Mouse (Mus musculus) thymus, adult 2 months (tissue): ENCODE results near the gene Gtf2h4. TPM values are rescaled to one million over a fixed set of nuclear protein-coding genes. Genes with fewer than 3 reads are reported as not detected.

ENCODE experiments used
- DNase-seq: peaks from one replicate; pipeline ENCODE4 v3.0.0; 2021
- H3K27ac ChIP-seq: fragments of 200-500 bp; 2 replicates; pipeline ENCODE4 v1.5.1; 2012; ENCODE audit warnings: low read length, control low read depth; ENCODE audit not compliant: control insufficient read depth, insufficient read depth
- H3K27me3 ChIP-seq: fragments of 200-500 bp; 2 replicates; pipeline ENCODE4 v1.6.1; 2012; ENCODE audit warnings: mild to moderate bottlenecking, low read length, moderate library complexity, mixed read lengths; ENCODE audit not compliant: control insufficient read depth, insufficient read depth
- H3K36me3 ChIP-seq: fragments of 200-500 bp; 2 replicates; pipeline ENCODE4 v1.6.1; 2012; ENCODE audit warnings: mild to moderate bottlenecking, low read length, moderate library complexity; ENCODE audit not compliant: control insufficient read depth, insufficient read depth
- H3K4me1 ChIP-seq: fragments of 200-500 bp; replicated peaks from 2 replicates; pipeline ENCODE4 v1.6.1; 2012; ENCODE audit warnings: low read length; ENCODE audit not compliant: control insufficient read depth, insufficient read depth
- H3K4me3 ChIP-seq: fragments of 200-500 bp; 2 replicates; pipeline ENCODE4 v1.5.1; 2012; ENCODE audit warnings: mild to moderate bottlenecking, low read length, control low read depth, moderate library complexity; ENCODE audit not compliant: control insufficient read depth, insufficient read depth
- CTCF ChIP-seq: fragments of 200-500 bp; IDR thresholded peaks from 2 replicates; pipeline ENCODE4 v1.5.1; 2012; ENCODE audit warnings: mild to moderate bottlenecking, control low read depth, low read length, moderate library complexity, borderline replicate concordance; ENCODE audit not compliant: control insufficient read depth, poor library complexity, insufficient read depth; ENCODE audit errors: extremely low read depth
- POLR2A ChIP-seq: fragments of 200-500 bp; IDR thresholded peaks from 2 replicates; pipeline ENCODE4 v1.6.1; 2012; ENCODE audit warnings: mild to moderate bottlenecking, low read length, control low read depth, moderate library complexity; ENCODE audit not compliant: control insufficient read depth, poor library complexity, insufficient read depth; ENCODE audit errors: extremely low read depth
- WGBS: fragments of 180-500 bp; shearing (Covaris S2); methylation state at CpG from one replicate; pipeline ENCODE4 v1.1.7; 2018; 5-methylcytosine and 5-hydroxymethylcytosine counted together
- polyA plus RNA-seq: library from polyadenylated mRNA; depleted of rRNA; stranded (reverse); fragments of >200 nt; gene quantifications from 2 replicates; pipeline ENCODE4 v1.2.3, GENCODE M21; 2012

The Gtf2h4 gene
- polyA plus RNA-seq, 1 experiment: 352 TPM

DNA sequence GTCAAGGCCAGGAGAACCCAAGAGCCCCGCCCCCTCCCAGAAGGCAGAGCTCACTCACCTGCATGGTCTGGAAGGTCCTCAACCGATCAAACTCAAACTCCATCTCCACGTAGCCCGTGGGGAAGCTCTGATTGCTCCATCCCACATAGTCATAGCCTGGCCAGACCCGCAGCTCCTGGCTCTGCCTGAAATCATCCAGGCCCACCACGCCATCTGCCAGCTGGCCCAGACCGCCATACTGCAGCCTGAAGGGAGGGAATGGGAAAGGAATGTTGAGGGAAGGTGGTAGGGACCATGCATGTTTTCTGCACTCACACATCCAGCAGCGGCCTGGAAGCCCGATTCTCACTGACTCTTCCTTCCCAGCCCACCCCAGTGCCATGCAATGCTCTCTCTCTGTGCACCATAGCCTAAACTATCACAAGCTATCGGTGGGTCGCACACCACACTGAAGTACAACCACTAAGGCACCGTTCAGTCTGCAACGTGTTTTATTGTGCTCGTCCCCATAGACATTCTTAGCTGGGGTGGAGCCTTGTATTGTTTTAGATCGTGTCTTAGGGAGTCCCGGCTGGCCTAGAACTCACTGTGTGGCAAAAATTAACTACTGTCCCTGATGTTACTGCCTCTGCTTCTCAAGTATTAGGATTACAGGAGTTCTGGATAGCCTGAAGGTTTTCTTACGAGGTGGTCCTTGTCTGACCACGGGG lies 16.6 kb upstream of the Gtf2h4 start:
- no peaks in the 10 kb centered on the region for H3K36me3 ChIP-seq
- no peak overlapping the region for H3K27ac ChIP-seq
- no peaks in the 10 kb centered on the region; the same call in 1 of the 2 replicates for H3K27me3 ChIP-seq
- TF ChIP-seq CTCF (no peak), POLR2A (no peak)
- DNase-seq: no peak
- no peak overlapping the region for H3K4me3 ChIP-seq
- 94% methylated on average over 18 of the region's 18 CpGs for WGBS
- H3K4me1 ChIP-seq: peaks cover 7% of the 10 kb centered on the region; the same call in 1 of the 2 replicates

DNA sequence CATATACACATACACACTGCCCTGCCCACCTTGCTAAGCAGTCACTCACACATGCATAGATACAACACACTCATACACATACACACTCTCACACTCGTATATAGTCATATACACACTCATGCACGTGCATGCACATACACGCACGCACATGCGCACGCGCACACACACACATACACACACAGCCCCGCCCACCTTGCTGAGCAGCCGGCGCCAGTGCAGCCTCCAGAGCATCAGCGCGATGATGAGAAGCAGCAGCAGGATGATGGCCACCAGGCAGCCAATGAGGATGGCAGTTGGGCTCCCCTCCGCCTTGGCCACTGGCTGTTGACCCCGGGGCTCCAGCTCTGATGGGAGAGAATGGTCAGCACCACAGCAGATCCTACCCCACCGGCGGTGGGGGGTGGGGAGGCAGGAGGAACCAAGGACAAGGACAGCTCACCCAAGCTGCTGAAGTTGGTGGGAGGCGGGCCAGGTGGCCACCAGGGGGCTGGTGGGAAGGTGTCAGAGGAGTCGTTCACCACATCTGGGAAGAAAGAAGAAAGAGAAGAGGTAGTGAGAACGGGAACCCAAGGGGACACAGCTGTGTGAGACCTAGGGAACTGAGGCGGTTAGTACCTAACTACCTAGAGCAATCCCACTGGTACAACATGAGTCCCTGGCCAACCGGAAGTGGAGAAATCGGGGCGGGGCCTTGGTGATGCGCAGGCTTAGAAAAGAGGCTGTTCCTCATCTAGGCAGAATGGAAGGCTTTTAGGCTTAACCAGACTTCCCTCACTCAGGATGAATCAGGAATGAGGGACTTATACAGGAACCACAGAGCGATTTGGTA lies 15.0 kb upstream of the Gtf2h4 start:
- Histone ChIP-seq H3K36me3 (no peaks in the 10 kb centered on the region), H3K4me1 (peaks cover 7% of the 10 kb centered on the region; the same call in 1 of the 2 replicates), H3K27me3 (no peaks in the 10 kb centered on the region; the same call in 1 of the 2 replicates), H3K4me3 (no peak overlapping the region), H3K27ac (no peak overlapping the region)
- TF ChIP-seq CTCF: no peak
- no peak for TF ChIP-seq POLR2A
- WGBS: 71% methylated on average over 25 of the region's 25 CpGs
- no peak for DNase-seq

DNA sequence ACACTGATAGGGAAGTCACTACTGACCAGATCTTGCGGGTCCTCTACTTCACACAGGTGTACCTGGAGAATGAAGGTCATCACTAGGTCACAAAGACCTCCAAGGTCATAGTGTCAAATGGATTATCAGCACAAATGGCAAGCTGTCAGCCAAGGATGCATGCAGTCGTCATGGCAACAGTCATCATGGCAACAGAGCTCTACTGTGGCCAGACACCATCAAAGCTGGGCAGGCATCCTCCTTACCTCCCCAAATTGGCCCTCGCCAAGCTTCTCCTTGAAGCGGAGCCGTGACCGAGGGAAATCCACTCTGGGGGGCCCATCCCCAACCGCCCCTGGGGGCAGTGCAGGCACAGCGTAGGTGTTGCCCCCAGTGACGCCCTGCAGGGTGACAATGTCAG lies 11.5 kb upstream of the Gtf2h4 start:
- TF ChIP-seq CTCF (no peak), POLR2A (no peak)
- H3K4me3 ChIP-seq: no peak overlapping the region
- no peak for DNase-seq
- WGBS: 72% methylated on average over 9 of the region's 9 CpGs
- peaks cover 7% of the 10 kb centered on the region; the same call in 1 of the 2 replicates for H3K4me1 ChIP-seq
- no peaks in the 10 kb centered on the region; the same call in 1 of the 2 replicates for H3K27me3 ChIP-seq
- no peaks in the 10 kb centered on the region for H3K36me3 ChIP-seq
- no peak overlapping the region for H3K27ac ChIP-seq

DNA sequence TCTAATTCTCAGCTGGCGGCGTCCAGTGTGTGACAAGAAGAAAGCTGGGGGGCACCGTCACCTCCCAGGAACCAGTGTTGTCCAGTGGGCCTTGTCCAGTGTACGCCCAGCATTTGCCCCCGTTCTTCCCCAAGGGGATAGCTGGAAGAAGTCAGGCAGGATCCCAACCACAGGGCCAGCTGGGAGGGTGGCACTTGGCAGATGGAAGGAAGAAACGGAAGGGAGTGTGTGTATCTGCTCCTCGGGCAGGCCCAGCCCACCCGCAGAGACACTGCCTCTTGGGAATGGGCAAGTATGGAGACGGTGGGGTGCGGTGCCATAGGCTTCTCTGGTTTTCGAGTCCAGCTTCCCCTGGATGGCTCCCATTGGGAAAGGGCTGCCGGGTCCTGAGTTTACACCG lies 8.4 kb upstream of the Gtf2h4 start:
- Histone ChIP-seq H3K27me3 (no peaks in the 10 kb centered on the region; the same call in 1 of the 2 replicates), H3K4me3 (no peak overlapping the region), H3K4me1 (0 out of 2 replicates have a peak, but pooled peaks cover 2% of the 10 kb centered on the region), H3K36me3 (no peaks in the 10 kb centered on the region), H3K27ac (no peak overlapping the region)
- WGBS: 92% methylated on average over 13 of the region's 13 CpGs
- DNase-seq: no peak
- TF ChIP-seq POLR2A: no peak
- no peak for TF ChIP-seq CTCF

DNA sequence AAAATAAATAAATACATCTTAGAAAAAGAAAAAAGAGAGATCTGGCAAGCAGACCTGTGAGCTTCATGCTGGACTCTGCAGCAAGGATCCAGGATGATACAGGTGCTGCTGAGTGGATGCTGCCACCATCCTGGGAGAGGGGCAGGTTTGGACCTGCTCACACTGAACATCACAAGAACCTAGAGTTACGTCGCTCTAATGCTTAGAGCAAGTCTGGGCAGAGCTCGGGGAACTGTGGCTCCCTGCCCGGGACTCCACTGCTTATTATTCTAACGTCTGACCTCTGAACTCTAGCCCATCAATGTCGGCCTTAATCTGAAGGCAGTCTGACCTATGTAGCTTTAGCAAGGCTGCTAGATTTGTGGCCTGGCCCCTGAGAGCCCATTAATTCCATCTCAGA lies 7.1 kb upstream of the Gtf2h4 start:
- DNase-seq: no peak
- H3K4me3 ChIP-seq: no peak overlapping the region
- WGBS: 73% methylated on average over 6 of the region's 6 CpGs
- H3K27me3 ChIP-seq: no peaks in the 10 kb centered on the region; the same call in 1 of the 2 replicates
- TF ChIP-seq CTCF (no peak), POLR2A (no peak)
- H3K4me1 ChIP-seq: no peaks in the 10 kb centered on the region
- H3K36me3 ChIP-seq: no peaks in the 10 kb centered on the region
- no peak overlapping the region for H3K27ac ChIP-seq

DNA sequence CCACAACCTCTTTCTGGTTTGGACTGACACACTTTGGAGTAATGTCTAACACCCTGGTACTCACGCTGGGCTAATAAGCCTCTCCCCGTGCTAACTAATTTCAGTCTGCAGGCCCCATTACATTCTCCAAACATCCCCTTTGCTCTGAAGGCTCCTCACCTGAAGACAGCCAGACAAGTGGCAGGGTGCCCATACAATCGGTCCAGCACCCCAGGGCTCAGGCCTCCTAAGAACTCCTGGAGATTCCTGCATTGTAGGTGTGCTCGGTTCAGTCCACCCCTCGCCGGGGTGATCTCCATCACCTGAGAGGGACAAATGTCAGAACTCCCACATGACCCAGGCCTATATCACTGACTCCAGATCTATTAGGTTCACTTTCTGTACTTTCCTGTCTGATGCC lies 1.0 kb downstream of the Gtf2h4 start:
- DNase-seq: peak; percentile 14
- Histone ChIP-seq H3K27me3 (no peaks in the 10 kb centered on the region), H3K27ac (peak overlapping the region; percentile 100), H3K4me1 (peaks cover 39% of the 10 kb centered on the region), H3K4me3 (peak overlapping the region; percentile 44), H3K36me3 (peaks cover 3% of the 10 kb centered on the region; the same call in 1 of the 2 replicates)
- WGBS: 94% methylated on average over 6 of the region's 6 CpGs
- TF ChIP-seq POLR2A (no peak), CTCF (no peak)
